Mouse (Mus musculus) forebrain, embryonic 10.5 days (tissue): ENCODE results near the gene Map3k12. TPM values are rescaled to one million over a fixed set of nuclear protein-coding genes. Genes with fewer than 3 reads are reported as not detected.

Experiments
- DNase-seq: peaks from one replicate; pipeline ENCODE4 v3.0.0-alpha.2; 2017; ENCODE audit warnings: low spot score; ENCODE audit errors: extremely low spot score
- H3K27ac ChIP-seq: fragments of 300-500 bp; sonication (generic); 2 replicates; pipeline ENCODE4 v1.5.1; 2016; ENCODE audit warnings: mild to moderate bottlenecking
- H3K27me3 ChIP-seq: fragments of 300-500 bp; sonication (generic); 2 replicates; pipeline ENCODE4 v1.6.1; 2016; ENCODE audit warnings: mild to moderate bottlenecking; ENCODE audit not compliant: poor library complexity, severe bottlenecking
- H3K36me3 ChIP-seq: fragments of 300-500 bp; sonication (generic); replicated peaks from 2 replicates; pipeline ENCODE4 v1.6.1; 2016; ENCODE audit warnings: mild to moderate bottlenecking, moderate library complexity
- H3K4me1 ChIP-seq: fragments of 300-500 bp; sonication (generic); 2 replicates; pipeline ENCODE4 v1.6.1; 2016
- H3K4me3 ChIP-seq: fragments of 300-500 bp; sonication (generic); 2 replicates; pipeline ENCODE4 v1.5.1; 2016; ENCODE audit warnings: mild to moderate bottlenecking, moderate library complexity
- H3K9me3 ChIP-seq: fragments of 300-500 bp; sonication (generic); 2 replicates; pipeline ENCODE4 v1.6.1; 2016; ENCODE audit warnings: mild to moderate bottlenecking, moderate library complexity
- WGBS: fragments of 180-500 bp; shearing (Covaris S2); methylation state at CpG from one replicate; pipeline ENCODE4 v1.1.7; 2016; 5-methylcytosine and 5-hydroxymethylcytosine counted together
- polyA plus RNA-seq: library from polyadenylated mRNA; unstranded; fragments of >200 nt; fragmentation: Nextera tagmentation; extraction: Ambion mirVana; gene quantifications from 2 replicates; pipeline ENCODE4 v1.2.1, GENCODE M21; 2016

Map3k12 gene
- 24.0 and 25.4 TPM in 2 replicates for polyA plus RNA-seq

- Histone ChIP-seq H3K36me3 (peaks cover 21% of the 10 kb centered on the region), H3K27me3 (no peaks in the 10 kb centered on the region), H3K4me1 (peaks cover 63% of the 10 kb centered on the region), H3K27ac (peak within 1 kb of the TSS; percentile 99), H3K4me3 (peak within 1 kb of the TSS; percentile 79), H3K9me3 (no peaks in the 10 kb centered on the region)
- under 1% methylated on average over 43 of the region's 43 CpGs for WGBS
- DNase-seq: peak; percentile 81
Measured at GRCm38 (mm10) chr15:102516728-102517404, at the start of gene Map3k12. TSS of gene Map3k12 (minus strand) at chr15:102517064.

GRCm38 (mm10) chr15:102563681-102564080, 46.8 kb upstream of the Map3k12 start:
- no peak for DNase-seq
- Histone ChIP-seq H3K4me3 (no peak overlapping the region), H3K27ac (no peak overlapping the region), H3K36me3 (peaks cover 22% of the 10 kb centered on the region), H3K4me1 (no peaks in the 10 kb centered on the region), H3K27me3 (no peaks in the 10 kb centered on the region), H3K9me3 (no peaks in the 10 kb centered on the region)
- WGBS: 83% methylated on average over 5 of the region's 5 CpGs

GRCm38 (mm10) chr15:102563061-102563460, 46.2 kb upstream of the Map3k12 start:
- Histone ChIP-seq H3K9me3 (no peaks in the 10 kb centered on the region), H3K27me3 (no peaks in the 10 kb centered on the region), H3K4me1 (no peaks in the 10 kb centered on the region), H3K4me3 (no peak overlapping the region), H3K27ac (no peak overlapping the region), H3K36me3 (peaks cover 22% of the 10 kb centered on the region)
- WGBS: 83% methylated on average over 3 of the region's 3 CpGs
- no peak for DNase-seq

GRCm38 (mm10) chr15:102562491-102562890, 45.6 kb upstream of the Map3k12 start:
- 98% methylated on average over 1 of the region's 1 CpGs for WGBS
- H3K27ac ChIP-seq: no peak overlapping the region

GRCm38 (mm10) chr15:102557580-102557979, 40.7 kb upstream of the Map3k12 start:
- H3K4me3 ChIP-seq: no peak overlapping the region
- H3K36me3 ChIP-seq: peaks cover 41% of the 10 kb centered on the region
- H3K27me3 ChIP-seq: no peaks in the 10 kb centered on the region
- no peak overlapping the region for H3K27ac ChIP-seq
- no peaks in the 10 kb centered on the region for H3K4me1 ChIP-seq
- no peaks in the 10 kb centered on the region for H3K9me3 ChIP-seq
- DNase-seq: no peak

More at GRCm38 (mm10) chr15:102562491-102562890, 45.6 kb upstream of the Map3k12 start:
- peaks cover 22% of the 10 kb centered on the region for H3K36me3 ChIP-seq
- H3K4me3 ChIP-seq: no peak overlapping the region
- H3K4me1 ChIP-seq: no peaks in the 10 kb centered on the region
- H3K27me3 ChIP-seq: no peaks in the 10 kb centered on the region
- no peak for DNase-seq
- no peaks in the 10 kb centered on the region for H3K9me3 ChIP-seq

GRCm38 (mm10) chr15:102555581-102555980, 38.7 kb upstream of the Map3k12 start:
- Histone ChIP-seq H3K4me3 (no peak overlapping the region), H3K27me3 (no peaks in the 10 kb centered on the region), H3K9me3 (no peaks in the 10 kb centered on the region), H3K4me1 (no peaks in the 10 kb centered on the region), H3K36me3 (peaks cover 53% of the 10 kb centered on the region), H3K27ac (no peak overlapping the region)
- no peak for DNase-seq
- 98% methylated on average over 1 of the region's 1 CpGs for WGBS

GRCm38 (mm10) chr15:102552599-102552998, 35.7 kb upstream of the Map3k12 start:
- no peaks in the 10 kb centered on the region for H3K9me3 ChIP-seq
- H3K4me1 ChIP-seq: no peaks in the 10 kb centered on the region
- no peaks in the 10 kb centered on the region for H3K27me3 ChIP-seq
- no peak overlapping the region for H3K4me3 ChIP-seq
- H3K36me3 ChIP-seq: peaks cover 63% of the 10 kb centered on the region
- 95% methylated on average over 5 of the region's 5 CpGs for WGBS
- no peak overlapping the region for H3K27ac ChIP-seq
- no peak for DNase-seq

GRCm38 (mm10) chr15:102547478-102547877, 30.6 kb upstream of the Map3k12 start:
- 95% methylated on average over 3 of the region's 3 CpGs for WGBS
- Histone ChIP-seq H3K27me3 (no peaks in the 10 kb centered on the region), H3K9me3 (no peaks in the 10 kb centered on the region), H3K27ac (no peak overlapping the region), H3K36me3 (peaks cover 77% of the 10 kb centered on the region), H3K4me3 (no peak overlapping the region), H3K4me1 (no peaks in the 10 kb centered on the region)
- no peak for DNase-seq

GRCm38 (mm10) chr15:102546677-102547427, 30.0 kb upstream of the Map3k12 start:
- no peaks in the 10 kb centered on the region for H3K4me1 ChIP-seq
- no peak for DNase-seq
- H3K9me3 ChIP-seq: no peaks in the 10 kb centered on the region
- no peaks in the 10 kb centered on the region for H3K27me3 ChIP-seq
- WGBS: 93% methylated on average over 3 of the region's 3 CpGs
- peaks cover 77% of the 10 kb centered on the region for H3K36me3 ChIP-seq
- H3K4me3 ChIP-seq: no peak overlapping the region
- H3K27ac ChIP-seq: no peak overlapping the region

GRCm38 (mm10) chr15:102546246-102546645, 29.4 kb upstream of the Map3k12 start:
- Histone ChIP-seq H3K36me3 (peaks cover 75% of the 10 kb centered on the region), H3K27ac (no peak overlapping the region), H3K4me3 (no peak overlapping the region), H3K9me3 (no peaks in the 10 kb centered on the region), H3K27me3 (no peaks in the 10 kb centered on the region), H3K4me1 (no peaks in the 10 kb centered on the region)
- WGBS: 87% methylated on average over 3 of the region's 3 CpGs
- DNase-seq: no peak

GRCm38 (mm10) chr15:102544801-102545200, 27.9 kb upstream of the Map3k12 start:
- no peak for DNase-seq
- no peaks in the 10 kb centered on the region for H3K27me3 ChIP-seq
- H3K27ac ChIP-seq: no peak overlapping the region
- no peaks in the 10 kb centered on the region for H3K4me1 ChIP-seq
- WGBS: 93% methylated on average over 4 of the region's 4 CpGs
- H3K36me3 ChIP-seq: peaks cover 80% of the 10 kb centered on the region
- H3K9me3 ChIP-seq: no peaks in the 10 kb centered on the region
- H3K4me3 ChIP-seq: no peak overlapping the region

GRCm38 (mm10) chr15:102533926-102534325, 17.1 kb upstream of the Map3k12 start:
- Histone ChIP-seq H3K4me1 (no peaks in the 10 kb centered on the region), H3K27ac (no peak overlapping the region), H3K9me3 (no peaks in the 10 kb centered on the region), H3K36me3 (peaks cover 79% of the 10 kb centered on the region), H3K4me3 (no peak overlapping the region), H3K27me3 (no peaks in the 10 kb centered on the region)
- no peak for DNase-seq
- WGBS: 94% methylated on average over 7 of the region's 7 CpGs
